In genomic region chr8:71375581-71376422, GRCm38 (mm10) we compare ENCODE assay signal across 7 mouse cellular contexts. TPM values are rescaled to one million over a fixed set of nuclear protein-coding genes. Genes with fewer than 3 reads are reported as not detected.
DNase-seq lines count a peak whose midpoint lies in the region; ATAC-seq lines count a peak whose summit lies in the region.

No protein-coding gene starts in this region.

- peak overlapping the region; percentile 49 for H3K9ac ChIP-seq in forebrain, embryonic 12.5 days
- peak overlapping the region; percentile 70 for H3K9ac ChIP-seq in hindbrain, embryonic 16.5 days (ENCODE audit: low read depth, low read length)
- peak overlapping the region; percentile 59 for H3K9ac ChIP-seq in limb, embryonic 12.5 days (replicated peaks)
- H3K9ac ChIP-seq in midbrain, embryonic 11.5 days (ENCODE audit: low read length) = peak overlapping the region; percentile 39

- H3K27me3 ChIP-seq in forebrain, embryonic 12.5 days = peaks cover 30% of the 10 kb centered on the region
- no peaks in the 10 kb centered on the region for H3K27me3 ChIP-seq in hindbrain, embryonic 16.5 days (replicated peaks; ENCODE audit: control insufficient read depth, insufficient read depth, low read length)
- peaks cover 11% of the 10 kb centered on the region; the same call in 1 of the 2 replicates for H3K27me3 ChIP-seq in limb, embryonic 12.5 days
- H3K27me3 ChIP-seq in midbrain, embryonic 11.5 days (ENCODE audit: control insufficient read depth, insufficient read depth, low read length) = no peaks in the 10 kb centered on the region

- H3K27ac ChIP-seq in forebrain, embryonic 12.5 days = peak overlapping the region; percentile 65
- peak overlapping the region; percentile 79 for H3K27ac ChIP-seq in hindbrain, embryonic 16.5 days (ENCODE audit: low read depth, low read length)
- no peak overlapping the region for H3K27ac ChIP-seq in limb, embryonic 12.5 days
- peak overlapping the region; percentile 55; the same call in 1 of the 2 replicates for H3K27ac ChIP-seq in midbrain, embryonic 11.5 days (ENCODE audit: low read depth, low read length)

- peaks cover 49% of the 10 kb centered on the region for H3K4me1 ChIP-seq in forebrain, embryonic 12.5 days
- H3K4me1 ChIP-seq in hindbrain, embryonic 16.5 days (ENCODE audit: control insufficient read depth, insufficient read depth, low read depth, low read length) = peaks cover 41% of the 10 kb centered on the region
- peaks cover 42% of the 10 kb centered on the region for H3K4me1 ChIP-seq in limb, embryonic 12.5 days (replicated peaks)
- H3K4me1 ChIP-seq in midbrain, embryonic 11.5 days (ENCODE audit: control insufficient read depth, insufficient read depth, low read length) = peaks cover 41% of the 10 kb centered on the region

- peak; percentile 95 for DNase-seq in ZHBTc4 (ENCODE audit: low read depth, low spot score)
- DNase-seq in c-Kit-positive CD71-positive TER-119-positive erythroid progenitor cells, embryonic 14.5 days (ENCODE audit: low spot score) = peak; percentile 52
- DNase-seq in midbrain, embryonic 11.5 days (ENCODE audit: low spot score, missing footprints) = peak; percentile 92
- DNase-seq in skeletal muscle tissue, adult 2 months (ENCODE audit: low read depth, low spot score) = peak; percentile 53

- ATAC-seq in forebrain, embryonic 12.5 days (ENCODE audit: low FRiP score) = peak; percentile 7; the same call in 1 of the 2 replicates
- peak; percentile 2; the same call in 1 of the 2 replicates for ATAC-seq in hindbrain, embryonic 16.5 days
- no peak for ATAC-seq in limb, embryonic 12.5 days (ENCODE audit: insufficient number of reproducible peaks, insufficient read depth, low FRiP score, low TSS enrichment, low read depth)
- ATAC-seq in midbrain, embryonic 11.5 days (ENCODE audit: low FRiP score) = peak; percentile 12; the same call in 1 of the 2 replicates

- peak overlapping the region; percentile 60 for H3K4me2 ChIP-seq in forebrain, embryonic 12.5 days
- peak overlapping the region; percentile 63 for H3K4me2 ChIP-seq in hindbrain, embryonic 16.5 days (ENCODE audit: low read length)
- peak overlapping the region; percentile 75 for H3K4me2 ChIP-seq in limb, embryonic 12.5 days
- H3K4me2 ChIP-seq in midbrain, embryonic 11.5 days = peak overlapping the region; percentile 45

- H3K36me3 ChIP-seq in forebrain, embryonic 12.5 days (replicated peaks) = peaks cover 21% of the 10 kb centered on the region
- peaks cover 13% of the 10 kb centered on the region; the same call in 1 of the 2 replicates for H3K36me3 ChIP-seq in hindbrain, embryonic 16.5 days (ENCODE audit: control insufficient read depth, insufficient read depth, low read length)
- H3K36me3 ChIP-seq in limb, embryonic 12.5 days = peaks cover 43% of the 10 kb centered on the region
- peaks cover 4% of the 10 kb centered on the region; the same call in 1 of the 2 replicates for H3K36me3 ChIP-seq in midbrain, embryonic 11.5 days (ENCODE audit: control insufficient read depth, insufficient read depth, low read length)

- H3K9me3 ChIP-seq in forebrain, embryonic 12.5 days = no peaks in the 10 kb centered on the region
- H3K9me3 ChIP-seq in hindbrain, embryonic 16.5 days (ENCODE audit: control insufficient read depth, low read length) = no peaks in the 10 kb centered on the region
- H3K9me3 ChIP-seq in limb, embryonic 12.5 days = no peaks in the 10 kb centered on the region
- no peaks in the 10 kb centered on the region for H3K9me3 ChIP-seq in midbrain, embryonic 11.5 days (ENCODE audit: control insufficient read depth, low read length)

- H3K4me3 ChIP-seq in forebrain, embryonic 12.5 days (replicated peaks) = peak overlapping the region; percentile 36
- H3K4me3 ChIP-seq in hindbrain, embryonic 16.5 days (ENCODE audit: low read length) = peak overlapping the region; percentile 43
- peak overlapping the region; percentile 33 for H3K4me3 ChIP-seq in limb, embryonic 12.5 days (replicated peaks)
- peak overlapping the region; percentile 17 for H3K4me3 ChIP-seq in midbrain, embryonic 11.5 days (ENCODE audit: low read depth, low read length)

- 3% methylated on average over 74 of the region's 74 CpGs for WGBS in forebrain, embryonic 12.5 days
- 5% methylated on average over 49 of the region's 74 CpGs for WGBS in hindbrain, embryonic 16.5 days
- 5% methylated on average over 74 of the region's 74 CpGs for WGBS in limb, embryonic 12.5 days
- WGBS in midbrain, embryonic 11.5 days = 6% methylated on average over 74 of the region's 74 CpGs

RNA-seq across cellular contexts. Expression of gene Ocel1, which starts 4.7 kb away (rescaled TPM):
- 3.2 and 4.4 TPM in 2 replicates for polyA plus RNA-seq in forebrain, embryonic 12.5 days (2016; fragmentation: Nextera tagmentation; extraction: Ambion mirVana)
- polyA plus RNA-seq in hindbrain, embryonic 16.5 days (2015; fragmentation: Nextera tagmentation; extraction: Ambion mirVana) = 5.5 and 6.3 TPM in 2 replicates
- polyA plus RNA-seq in limb, embryonic 12.5 days (2016; fragmentation: Nextera tagmentation; extraction: Ambion mirVana) = 4.2 and 4.9 TPM in 2 replicates
- 2.9 and 3.3 TPM in 2 replicates for polyA plus RNA-seq in midbrain, embryonic 11.5 days (2014; fragmentation: Nextera tagmentation; extraction: Ambion mirVana)

RNA-seq across cellular contexts. Expression of gene Nr2f6, which starts 6.0 kb away (rescaled TPM):
- 31.5 and 35.3 TPM in 2 replicates for polyA plus RNA-seq in forebrain, embryonic 12.5 days (2016; fragmentation: Nextera tagmentation; extraction: Ambion mirVana)
- polyA plus RNA-seq in hindbrain, embryonic 16.5 days (2015; fragmentation: Nextera tagmentation; extraction: Ambion mirVana) = 20.7 and 23.6 TPM in 2 replicates
- polyA plus RNA-seq in limb, embryonic 12.5 days (2016; fragmentation: Nextera tagmentation; extraction: Ambion mirVana) = 65.8 and 72.4 TPM in 2 replicates
- 62.6 and 73.0 TPM in 2 replicates for polyA plus RNA-seq in midbrain, embryonic 11.5 days (2014; fragmentation: Nextera tagmentation; extraction: Ambion mirVana)

RNA-seq across cellular contexts. Expression of gene Use1, which starts 9.2 kb away (rescaled TPM):
- polyA plus RNA-seq in forebrain, embryonic 12.5 days (2016; fragmentation: Nextera tagmentation; extraction: Ambion mirVana) = 76.7 and 77.1 TPM in 2 replicates
- polyA plus RNA-seq in hindbrain, embryonic 16.5 days (2015; fragmentation: Nextera tagmentation; extraction: Ambion mirVana) = 115 and 120 TPM in 2 replicates
- 92.7 and 100 TPM in 2 replicates for polyA plus RNA-seq in limb, embryonic 12.5 days (2016; fragmentation: Nextera tagmentation; extraction: Ambion mirVana)
- polyA plus RNA-seq in midbrain, embryonic 11.5 days (2014; fragmentation: Nextera tagmentation; extraction: Ambion mirVana) = 70.9 and 71.7 TPM in 2 replicates

RNA-seq across cellular contexts. Expression of gene Ushbp1, which starts 19.8 kb away (rescaled TPM):
- polyA plus RNA-seq in forebrain, embryonic 12.5 days (2016; fragmentation: Nextera tagmentation; extraction: Ambion mirVana) = 3.2 and 4.6 TPM in 2 replicates
- 7.3 and 9.5 TPM in 2 replicates for polyA plus RNA-seq in hindbrain, embryonic 16.5 days (2015; fragmentation: Nextera tagmentation; extraction: Ambion mirVana)
- 7.0 and 7.1 TPM in 2 replicates for polyA plus RNA-seq in limb, embryonic 12.5 days (2016; fragmentation: Nextera tagmentation; extraction: Ambion mirVana)
- 2.4 and 3.3 TPM in 2 replicates for polyA plus RNA-seq in midbrain, embryonic 11.5 days (2014; fragmentation: Nextera tagmentation; extraction: Ambion mirVana)

RNA-seq across cellular contexts. Expression of gene Babam1, which starts 20.9 kb away (rescaled TPM):
- 89.4 and 110 TPM in 2 replicates for polyA plus RNA-seq in forebrain, embryonic 12.5 days (2016; fragmentation: Nextera tagmentation; extraction: Ambion mirVana)
- 97.3 and 101 TPM in 2 replicates for polyA plus RNA-seq in hindbrain, embryonic 16.5 days (2015; fragmentation: Nextera tagmentation; extraction: Ambion mirVana)
- polyA plus RNA-seq in limb, embryonic 12.5 days (2016; fragmentation: Nextera tagmentation; extraction: Ambion mirVana) = 96.9 TPM in 2 replicates
- polyA plus RNA-seq in midbrain, embryonic 11.5 days (2014; fragmentation: Nextera tagmentation; extraction: Ambion mirVana) = 99.0 and 99.2 TPM in 2 replicates
